13 mouse cellular contexts compared by ENCODE assay signal in the genomic region with DNA sequence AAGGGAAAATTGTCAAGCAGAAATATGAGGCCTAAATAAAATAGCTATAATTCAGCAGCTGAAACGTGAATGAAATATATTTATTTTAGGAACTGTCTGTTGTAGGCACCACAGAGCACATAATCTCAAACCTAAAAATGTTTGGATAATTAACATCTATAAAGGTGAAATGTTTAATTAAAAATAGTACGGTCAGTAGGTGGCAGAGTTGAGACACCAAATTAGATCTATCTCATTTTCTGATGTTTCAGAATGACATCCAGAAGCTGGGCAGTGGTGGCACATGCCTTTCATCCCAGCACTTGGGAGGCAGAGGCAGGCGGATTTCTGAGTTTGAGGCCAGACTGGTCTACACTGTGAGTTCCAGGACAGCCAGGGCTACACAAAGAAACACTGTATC.
DNase-seq lines count a peak whose midpoint lies in the region; ATAC-seq and TF ChIP-seq lines count a peak whose summit lies in the region.
"Had no signal": no experiment of that assay in that cellular context is flagged by ENCODE, and none has a peak within 500 bp of the region (broad histone marks: within the 10 kb centered on the region; RNA-seq: fewer than 3 reads in every experiment).

No protein-coding gene starts in this region.

- no peaks in the 10 kb centered on the region for H3K9me3 ChIP-seq in heart, embryonic 11.5 days (replicated peaks; ENCODE audit: control insufficient read depth, low read length)
- no peaks in the 10 kb centered on the region for H3K9me3 ChIP-seq in stomach, postnatal 0 days (ENCODE audit: control insufficient read depth, low read length)
- no peaks in the 10 kb centered on the region for H3K9me3 ChIP-seq in neural tube, embryonic 15.5 days (replicated peaks)
- H3K9me3 ChIP-seq: embryonic facial prominence, embryonic 15.5 days; forebrain, embryonic 13.5 days; hindbrain, embryonic 15.5 days had no signal

- 64% methylated on average over 3 of the region's 3 CpGs for WGBS in heart, adult 2 months
- WGBS in heart, embryonic 11.5 days (ENCODE audit: insufficient replicate concordance), result 69% methylated on average over 3 of the region's 3 CpGs
- 64% methylated on average over 3 of the region's 3 CpGs for WGBS in liver, adult 2 months
- 70% methylated on average over 3 of the region's 3 CpGs for WGBS in stomach, postnatal 0 days
- 76% methylated on average over 3 of the region's 3 CpGs for WGBS in neural tube, embryonic 15.5 days

- intact Hi-C loops in heart, adult 2 months (cut with DNase I), result no loop called here

- H3K4me2 ChIP-seq in heart, embryonic 11.5 days, result no peak overlapping the region
- no peak overlapping the region for H3K4me2 ChIP-seq in stomach, postnatal 0 days (replicated peaks; ENCODE audit: low read depth)
- no peak overlapping the region for H3K4me2 ChIP-seq in neural tube, embryonic 15.5 days
- H3K4me2 ChIP-seq: embryonic facial prominence, embryonic 15.5 days; forebrain, embryonic 13.5 days; hindbrain, embryonic 15.5 days had no signal

- H3K27me3 ChIP-seq in heart, adult 2 months (ENCODE audit: control insufficient read depth, insufficient read depth, low read length), result no peaks in the 10 kb centered on the region
- no peaks in the 10 kb centered on the region for H3K27me3 ChIP-seq in heart, embryonic 11.5 days (ENCODE audit: control insufficient read depth, insufficient read depth, low read length)
- no peaks in the 10 kb centered on the region for H3K27me3 ChIP-seq in liver, adult 2 months (ENCODE audit: control insufficient read depth, insufficient read depth, low read length)
- H3K27me3 ChIP-seq in stomach, postnatal 0 days (ENCODE audit: control insufficient read depth, insufficient read depth, low read length), result no peaks in the 10 kb centered on the region
- H3K27me3 ChIP-seq in neural tube, embryonic 15.5 days (replicated peaks), result no peaks in the 10 kb centered on the region
- H3K27me3 ChIP-seq: embryonic facial prominence, embryonic 15.5 days; forebrain, embryonic 13.5 days; hindbrain, embryonic 15.5 days had no signal

- H3K27ac ChIP-seq in heart, adult 2 months, result no peak overlapping the region
- no peak overlapping the region for H3K27ac ChIP-seq in heart, embryonic 11.5 days (ENCODE audit: low read depth, low read length)
- no peak overlapping the region for H3K27ac ChIP-seq in liver, adult 2 months (replicated peaks; ENCODE audit: insufficient read depth, low read depth, low read length)
- H3K27ac ChIP-seq in stomach, postnatal 0 days (replicated peaks), result no peak overlapping the region
- H3K27ac ChIP-seq in neural tube, embryonic 15.5 days (replicated peaks), result no peak overlapping the region
- H3K27ac ChIP-seq: embryonic facial prominence, embryonic 15.5 days; forebrain, embryonic 13.5 days; hindbrain, embryonic 15.5 days had no signal

- TF ChIP-seq CTCF in heart, adult 2 months (IDR thresholded peaks at IDR 0.05), result peak; percentile 56
- TF ChIP-seq CTCF in liver, adult 2 months (IDR thresholded peaks at IDR 0.05; ENCODE audit: low read depth, low read length), result no peak
- peak; percentile 25; the same call in 1 of the 2 replicates for TF ChIP-seq CTCF in stomach, postnatal 0 days (IDR thresholded peaks at IDR 0.05; ENCODE audit: low read depth)

- no peak for ATAC-seq in heart, embryonic 11.5 days (replicated peaks; ENCODE audit: insufficient number of reproducible peaks, low FRiP score, low TSS enrichment)
- no peak for ATAC-seq in stomach, postnatal 0 days (ENCODE audit: low FRiP score, low TSS enrichment)
- ATAC-seq in neural tube, embryonic 15.5 days (ENCODE audit: low FRiP score), result no peak
- ATAC-seq: forebrain, embryonic 13.5 days had no signal

- no peaks in the 10 kb centered on the region for H3K36me3 ChIP-seq in heart, adult 2 months (ENCODE audit: control insufficient read depth, insufficient read depth, low read length)
- no peaks in the 10 kb centered on the region for H3K36me3 ChIP-seq in heart, embryonic 11.5 days (ENCODE audit: control insufficient read depth, insufficient read depth, low read length)
- no peaks in the 10 kb centered on the region for H3K36me3 ChIP-seq in liver, adult 2 months (ENCODE audit: control insufficient read depth, insufficient read depth, low read length)
- no peaks in the 10 kb centered on the region for H3K36me3 ChIP-seq in stomach, postnatal 0 days (ENCODE audit: control insufficient read depth, insufficient read depth, low read length)
- no peaks in the 10 kb centered on the region for H3K36me3 ChIP-seq in neural tube, embryonic 15.5 days
- H3K36me3 ChIP-seq: embryonic facial prominence, embryonic 15.5 days; hindbrain, embryonic 15.5 days had no signal

- DNase-seq in heart, adult 2 months, result no peak
- peak; percentile 8 for DNase-seq in liver, adult 2 months (ENCODE audit: extremely low read depth, low read depth, low spot score)
- no peak for DNase-seq in liver
- DNase-seq in NIH3T3 (ENCODE audit: low read depth), result peak; percentile 22
- no peak for DNase-seq in stomach, postnatal 0 days (ENCODE audit: low spot score)
- DNase-seq: adrenal gland, postnatal 36 days; cerebellum, adult 11-12 months; layer of hippocampus, postnatal 36 days had no signal

- no peaks in the 10 kb centered on the region for H3K79me2 ChIP-seq in heart, adult 2 months (replicated peaks; ENCODE audit: control insufficient read depth, insufficient read depth, low read length)
- H3K79me2 ChIP-seq in liver, adult 2 months (ENCODE audit: control insufficient read depth, insufficient read depth, low read length), result no peaks in the 10 kb centered on the region

- no peak for TF ChIP-seq POLR2A in heart, adult 2 months (IDR thresholded peaks at IDR 0.05; ENCODE audit: insufficient read depth, low read depth, low read length)
- TF ChIP-seq POLR2A in liver, adult 2 months (IDR thresholded peaks at IDR 0.05; ENCODE audit: extremely low read depth, insufficient read depth, low read length), result no peak

- TF ChIP-seq EP300 in heart, adult 2 months (IDR thresholded peaks at IDR 0.05; ENCODE audit: insufficient read depth, low read depth, low read length), result no peak
- no peak for TF ChIP-seq EP300 in stomach, postnatal 0 days (optimal IDR thresholded peaks at IDR 0.05)

- H3K4me1 ChIP-seq in heart, adult 2 months (ENCODE audit: control insufficient read depth, insufficient read depth, low read length), result no peaks in the 10 kb centered on the region
- no peaks in the 10 kb centered on the region for H3K4me1 ChIP-seq in heart, embryonic 11.5 days (ENCODE audit: control insufficient read depth, insufficient read depth, low read length)
- no peaks in the 10 kb centered on the region for H3K4me1 ChIP-seq in liver, adult 2 months (ENCODE audit: control insufficient read depth, insufficient read depth, low read length)
- H3K4me1 ChIP-seq in stomach, postnatal 0 days (replicated peaks; ENCODE audit: control insufficient read depth, insufficient read depth), result no peaks in the 10 kb centered on the region
- H3K4me1 ChIP-seq in neural tube, embryonic 15.5 days, result no peaks in the 10 kb centered on the region
- H3K4me1 ChIP-seq: embryonic facial prominence, embryonic 15.5 days; forebrain, embryonic 13.5 days; hindbrain, embryonic 15.5 days had no signal

- H3K4me3 ChIP-seq in heart, adult 2 months, result no peak overlapping the region
- no peak overlapping the region for H3K4me3 ChIP-seq in heart, embryonic 11.5 days (ENCODE audit: low read depth, low read length)
- no peak overlapping the region for H3K4me3 ChIP-seq in liver, adult 2 months (ENCODE audit: insufficient read depth, low read depth, low read length)
- no peak overlapping the region for H3K4me3 ChIP-seq in stomach, postnatal 0 days (ENCODE audit: low read depth, low read length)
- H3K4me3 ChIP-seq in neural tube, embryonic 15.5 days (replicated peaks), result no peak overlapping the region
- H3K4me3 ChIP-seq: embryonic facial prominence, embryonic 15.5 days; forebrain, embryonic 13.5 days; hindbrain, embryonic 15.5 days had no signal

- no peak overlapping the region for H3K9ac ChIP-seq in heart, adult 2 months (ENCODE audit: low read depth, low read length)
- no peak overlapping the region for H3K9ac ChIP-seq in heart, embryonic 11.5 days (ENCODE audit: low read depth, low read length)
- no peak overlapping the region for H3K9ac ChIP-seq in liver, adult 2 months (ENCODE audit: low read depth, low read length)
- H3K9ac ChIP-seq in stomach, postnatal 0 days (ENCODE audit: low read length), result no peak overlapping the region
- H3K9ac ChIP-seq in neural tube, embryonic 15.5 days (replicated peaks), result no peak overlapping the region
- H3K9ac ChIP-seq: embryonic facial prominence, embryonic 15.5 days; forebrain, embryonic 13.5 days; hindbrain, embryonic 15.5 days had no signal

Comparison
In these comparisons a context has a peak if more than half of its experiments do, and no peak if none do; other contexts are left out.
1. DNase-seq: peak in liver, adult 2 months (single experiment) and NIH3T3 (single experiment); none in heart, adult 2 months (0 of 2), liver (single experiment) and stomach, postnatal 0 days (single experiment).